Mouse (Mus musculus) cerebellum, adult (tissue): ENCODE measurements at regions not wholly inside any gene's neighbourhood (a gene's known extent, or its start where the extent isn't known, plus 50 kb on each side); places are given as distances from the start of the nearest gene placed in this dataset.
A peak's percentile ranks its signal among the peaks of the same experiment; 100 is the strongest.
"Not testable (repeated sequence)": the region's sequence is repeated elsewhere in the genome, so short reads cannot be mapped to it uniquely, and the experiment has no call there.

Experiments
- ATAC-seq: cut with Nextera tagmentation; 2 replicates; pipeline ENCODE4 v1.9.2; 2017; ENCODE audit warnings: mild to moderate bottlenecking, moderate library complexity, mixed read lengths; ENCODE audit not compliant: insufficient number of reproducible peaks, low FRiP score, low TSS enrichment

DNA sequence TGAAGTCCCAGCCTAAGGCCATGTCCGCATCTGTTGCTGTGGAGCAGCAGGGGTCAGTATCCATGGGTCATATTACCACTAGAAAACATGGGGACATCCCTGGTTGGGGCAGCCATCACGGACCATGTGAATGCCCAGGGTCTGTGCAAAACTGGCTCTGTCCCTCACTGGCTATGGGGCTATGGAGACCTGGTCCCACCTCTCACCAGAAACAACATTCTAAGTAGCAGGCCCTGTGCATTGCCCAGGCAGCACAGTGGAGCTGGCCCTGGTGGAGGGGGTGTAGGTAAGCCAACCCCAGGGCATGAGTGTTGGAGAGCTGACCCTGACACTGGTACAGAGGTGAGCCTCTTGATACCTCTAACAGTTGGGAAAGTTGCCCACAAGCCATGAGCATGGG lies 213.7 kb downstream of the Macc1 start:
- peak; percentile 26 for ATAC-seq

- ATAC-seq: not testable (repeated sequence)
These were observed 234.3 kb downstream of the Macc1 start for GRCm38 (mm10) chr12:119548376-119548775.

GRCm38 (mm10) chr12:119576690-119577089 lies 262.6 kb downstream of the Macc1 start:
- no peak for ATAC-seq

GRCm38 (mm10) chr12:119577280-119577679 lies 263.2 kb downstream of the Macc1 start:
- ATAC-seq: no peak

- no peak for ATAC-seq
These were observed 287.3 kb downstream of the Macc1 start for GRCm38 (mm10) chr12:119601361-119601760.

DNA sequence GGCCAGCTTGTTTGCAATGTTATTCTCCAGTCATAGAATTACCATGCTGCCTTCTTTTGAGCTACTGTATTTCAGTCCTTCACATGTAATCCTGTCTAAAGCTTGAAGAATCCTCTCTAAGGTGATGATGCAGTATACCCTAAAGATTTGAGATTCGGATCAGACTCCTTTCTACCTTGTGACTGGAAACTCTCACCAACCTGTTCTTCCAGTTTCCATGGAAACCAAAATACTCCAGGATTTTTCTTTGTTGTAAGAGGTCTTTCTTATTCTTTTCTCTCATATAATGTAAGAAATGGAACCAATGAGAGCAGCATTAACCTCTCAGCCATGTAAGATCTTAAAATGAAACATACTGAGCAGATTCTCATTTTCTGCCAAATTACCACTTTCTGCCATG lies 310.2 kb downstream of the Macc1 start:
- no peak for ATAC-seq

- no peak for ATAC-seq
These were observed 290.3 kb upstream of the Tmem196 start for GRCm38 (mm10) chr12:119655366-119655765.
